Mouse (Mus musculus): Measurements from ENCODE around the gene Olfr1188. TPM values are rescaled to one million over a fixed set of nuclear protein-coding genes. Genes with fewer than 3 reads are reported as not detected.
"Not testable (repeated sequence)": the region's sequence is repeated elsewhere in the genome, so short reads cannot be mapped to it uniquely, and the experiment has no call there.

The Olfr1188 gene
- polyA plus RNA-seq (2015; fragmentation: Nextera tagmentation; extraction: Ambion mirVana) = not detected in 2 replicates

GRCm38 (mm10) chr2:88556635-88557034 lies at the start of gene Olfr1188:
TSS of gene Olfr1188 (plus strand) at chr2:88556935.
- Histone ChIP-seq H3K9ac (ENCODE audit: low read length) (no peak within 1 kb of the TSS), H3K4me1 (replicated peaks; ENCODE audit: control insufficient read depth, insufficient read depth) (no peaks in the 10 kb centered on the region), H3K4me2 (replicated peaks; ENCODE audit: low read depth) (no peak within 1 kb of the TSS), H3K36me3 (ENCODE audit: control insufficient read depth, insufficient read depth, low read length) (no peaks in the 10 kb centered on the region), H3K27ac (replicated peaks) (no peak within 1 kb of the TSS), H3K4me3 (ENCODE audit: low read depth, low read length) (no peak within 1 kb of the TSS), H3K9me3 (ENCODE audit: control insufficient read depth, low read length) (no peaks in the 10 kb centered on the region), H3K27me3 (ENCODE audit: control insufficient read depth, insufficient read depth, low read length) (no peaks in the 10 kb centered on the region)
- DNase-seq (ENCODE audit: low spot score) = no peak
- no peak for ATAC-seq (ENCODE audit: low FRiP score, low TSS enrichment)
- no peak for TF ChIP-seq EP300 (optimal IDR thresholded peaks at IDR 0.05)
- TF ChIP-seq CTCF (IDR thresholded peaks at IDR 0.05; ENCODE audit: low read depth) = no peak
- 80% methylated on average over 2 of the region's 2 CpGs for WGBS

- Histone ChIP-seq H3K4me1 (replicated peaks; ENCODE audit: control insufficient read depth, insufficient read depth) (no peaks in the 10 kb centered on the region), H3K4me2 (replicated peaks; ENCODE audit: low read depth) (no peak within 1 kb of the TSS), H3K4me3 (ENCODE audit: low read depth, low read length) (no peak within 1 kb of the TSS), H3K9me3 (ENCODE audit: control insufficient read depth, low read length) (no peaks in the 10 kb centered on the region), H3K9ac (ENCODE audit: low read length) (no peak within 1 kb of the TSS), H3K27ac (replicated peaks) (no peak within 1 kb of the TSS), H3K36me3 (ENCODE audit: control insufficient read depth, insufficient read depth, low read length) (no peaks in the 10 kb centered on the region), H3K27me3 (ENCODE audit: control insufficient read depth, insufficient read depth, low read length) (no peaks in the 10 kb centered on the region)
- TF ChIP-seq CTCF (IDR thresholded peaks at IDR 0.05; ENCODE audit: low read depth) = no peak
- no peak for TF ChIP-seq EP300 (optimal IDR thresholded peaks at IDR 0.05)
- no peak for ATAC-seq (ENCODE audit: low FRiP score, low TSS enrichment)
- WGBS = 71% methylated on average over 2 of the region's 2 CpGs
- DNase-seq (ENCODE audit: low spot score) = no peak
Measured at GRCm38 (mm10) chr2:88518251-88518650, 38.5 kb upstream of the Olfr1188 start, which contains the start of gene Olfr1186. TSS of gene Olfr1186 (plus strand) at chr2:88518551.

GRCm38 (mm10) chr2:88525720-88526119 lies 31.0 kb upstream of the Olfr1188 start:
- Histone ChIP-seq H3K9me3 (ENCODE audit: control insufficient read depth, low read length) (no peaks in the 10 kb centered on the region), H3K27me3 (ENCODE audit: control insufficient read depth, insufficient read depth, low read length) (no peaks in the 10 kb centered on the region), H3K4me3 (ENCODE audit: low read depth, low read length) (no peak overlapping the region), H3K9ac (ENCODE audit: low read length) (no peak overlapping the region), H3K4me2 (replicated peaks; ENCODE audit: low read depth) (no peak overlapping the region), H3K27ac (replicated peaks) (no peak overlapping the region), H3K4me1 (replicated peaks; ENCODE audit: control insufficient read depth, insufficient read depth) (no peaks in the 10 kb centered on the region), H3K36me3 (ENCODE audit: control insufficient read depth, insufficient read depth, low read length) (no peaks in the 10 kb centered on the region)
- 65% methylated on average over 3 of the region's 3 CpGs for WGBS
- DNase-seq (ENCODE audit: low spot score) (no peak), ATAC-seq (ENCODE audit: low FRiP score, low TSS enrichment) (no peak)
- TF ChIP-seq EP300 (optimal IDR thresholded peaks at IDR 0.05) = no peak
- TF ChIP-seq CTCF (IDR thresholded peaks at IDR 0.05; ENCODE audit: low read depth) = no peak

GRCm38 (mm10) chr2:88572696-88573095 lies 16.0 kb downstream of the Olfr1188 start:
- not testable (repeated sequence) for H3K9me3 ChIP-seq (ENCODE audit: control insufficient read depth, low read length); H3K4me3 ChIP-seq (ENCODE audit: low read depth, low read length); H3K27me3 ChIP-seq (ENCODE audit: control insufficient read depth, insufficient read depth, low read length); H3K36me3 ChIP-seq (ENCODE audit: control insufficient read depth, insufficient read depth, low read length); DNase-seq (ENCODE audit: low spot score); H3K27ac ChIP-seq (replicated peaks); ATAC-seq (ENCODE audit: low FRiP score, low TSS enrichment); H3K4me2 ChIP-seq (replicated peaks; ENCODE audit: low read depth); H3K4me1 ChIP-seq (replicated peaks; ENCODE audit: control insufficient read depth, insufficient read depth); H3K9ac ChIP-seq (ENCODE audit: low read length)
- 86% methylated on average over 12 of the region's 12 CpGs for whole genome bisulfite sequencing

GRCm38 (mm10) chr2:88586154-88586553 lies 29.4 kb downstream of the Olfr1188 start, which contains the start of gene Olfr1189:
TSS of gene Olfr1189 (plus strand) at chr2:88586454.
- no peak within 1 kb of the TSS for H3K9ac ChIP-seq (ENCODE audit: low read length)
- DNase-seq (ENCODE audit: low spot score) = no peak
- no peaks in the 10 kb centered on the region for H3K27me3 ChIP-seq (ENCODE audit: control insufficient read depth, insufficient read depth, low read length)
- TF ChIP-seq EP300 (optimal IDR thresholded peaks at IDR 0.05) (no peak), CTCF (IDR thresholded peaks at IDR 0.05; ENCODE audit: low read depth) (no peak)
- H3K36me3 ChIP-seq (ENCODE audit: control insufficient read depth, insufficient read depth, low read length) = no peaks in the 10 kb centered on the region
- H3K27ac ChIP-seq (replicated peaks) = no peak within 1 kb of the TSS
- H3K9me3 ChIP-seq (ENCODE audit: control insufficient read depth, low read length) = no peaks in the 10 kb centered on the region
- no peak for ATAC-seq (ENCODE audit: low FRiP score, low TSS enrichment)
- H3K4me2 ChIP-seq (replicated peaks; ENCODE audit: low read depth) = no peak within 1 kb of the TSS
- no peak within 1 kb of the TSS for H3K4me3 ChIP-seq (ENCODE audit: low read depth, low read length)
- no peaks in the 10 kb centered on the region for H3K4me1 ChIP-seq (replicated peaks; ENCODE audit: control insufficient read depth, insufficient read depth)

Other genes with a start within 250 kb of the Olfr1188 start
- gene Olfr1174-ps, start 241.8 kb upstream of the Olfr1188 start, polyA plus RNA-seq (2015; fragmentation: Nextera tagmentation; extraction: Ambion mirVana) = not detected in 2 replicates
- gene Olfr1175-ps, start 229.7 kb upstream of the Olfr1188 start, polyA plus RNA-seq (2015; fragmentation: Nextera tagmentation; extraction: Ambion mirVana) = not detected in 2 replicates
- not detected in 2 replicates for gene Olfr1176, start 220.2 kb upstream of the Olfr1188 start, polyA plus RNA-seq (2015; fragmentation: Nextera tagmentation; extraction: Ambion mirVana)
- not detected in 2 replicates for gene Olfr1177-ps, start 210.4 kb upstream of the Olfr1188 start, polyA plus RNA-seq (2015; fragmentation: Nextera tagmentation; extraction: Ambion mirVana)
- 0.04 TPM in 1 of 2 replicates, not detected in the other for gene Olfr1178, start 169.9 kb upstream of the Olfr1188 start, polyA plus RNA-seq (2015; fragmentation: Nextera tagmentation; extraction: Ambion mirVana)
- gene Olfr1179, start 150.5 kb upstream of the Olfr1188 start, polyA plus RNA-seq (2015; fragmentation: Nextera tagmentation; extraction: Ambion mirVana) = not detected in 2 replicates
- gene Olfr1180, start 137.8 kb upstream of the Olfr1188 start, polyA plus RNA-seq (2015; fragmentation: Nextera tagmentation; extraction: Ambion mirVana) = not detected in 2 replicates
- gene Olfr1181, start 130.8 kb upstream of the Olfr1188 start, polyA plus RNA-seq (2015; fragmentation: Nextera tagmentation; extraction: Ambion mirVana) = not detected in 2 replicates
- gene Gm13757, start 107.8 kb upstream of the Olfr1188 start, polyA plus RNA-seq (2015; fragmentation: Nextera tagmentation; extraction: Ambion mirVana) = not detected in 2 replicates
- not detected in 2 replicates for gene Olfr1183, start 102.1 kb upstream of the Olfr1188 start, polyA plus RNA-seq (2015; fragmentation: Nextera tagmentation; extraction: Ambion mirVana)
- gene Olfr1184, start 73.3 kb upstream of the Olfr1188 start, polyA plus RNA-seq (2015; fragmentation: Nextera tagmentation; extraction: Ambion mirVana) = not detected in 2 replicates
- gene Olfr1185-ps1, start 63.6 kb upstream of the Olfr1188 start, polyA plus RNA-seq (2015; fragmentation: Nextera tagmentation; extraction: Ambion mirVana) = 0.02 TPM in 1 of 2 replicates, not detected in the other
- gene Olfr1186, start 38.4 kb upstream of the Olfr1188 start, polyA plus RNA-seq (2015; fragmentation: Nextera tagmentation; extraction: Ambion mirVana) = not detected in 2 replicates
- not detected in 2 replicates for gene Olfr1189, start 29.5 kb downstream of the Olfr1188 start, polyA plus RNA-seq (2015; fragmentation: Nextera tagmentation; extraction: Ambion mirVana)
- not detected in 2 replicates for gene Olfr1191-ps1, start 83.6 kb downstream of the Olfr1188 start, polyA plus RNA-seq (2015; fragmentation: Nextera tagmentation; extraction: Ambion mirVana)
- gene Olfr1192-ps1, start 91.6 kb downstream of the Olfr1188 start, polyA plus RNA-seq (2015; fragmentation: Nextera tagmentation; extraction: Ambion mirVana) = 0.02 TPM in 1 of 2 replicates, not detected in the other
- gene Olfr1193, start 118.7 kb downstream of the Olfr1188 start, polyA plus RNA-seq (2015; fragmentation: Nextera tagmentation; extraction: Ambion mirVana) = not detected in 2 replicates
- gene Olfr1195, start 132.3 kb downstream of the Olfr1188 start, polyA plus RNA-seq (2015; fragmentation: Nextera tagmentation; extraction: Ambion mirVana) = 0.04 TPM in 1 of 2 replicates, not detected in the other
- not detected in 2 replicates for gene Olfr1196, start 147.7 kb downstream of the Olfr1188 start, polyA plus RNA-seq (2015; fragmentation: Nextera tagmentation; extraction: Ambion mirVana)
- gene Olfr1197, start 175.4 kb downstream of the Olfr1188 start, polyA plus RNA-seq (2015; fragmentation: Nextera tagmentation; extraction: Ambion mirVana) = not detected in 2 replicates
- gene Olfr1198, start 194.4 kb downstream of the Olfr1188 start, polyA plus RNA-seq (2015; fragmentation: Nextera tagmentation; extraction: Ambion mirVana) = not detected in 2 replicates
- not detected in 2 replicates for gene Olfr1199, start 203.5 kb downstream of the Olfr1188 start, polyA plus RNA-seq (2015; fragmentation: Nextera tagmentation; extraction: Ambion mirVana)
- not detected in 2 replicates for gene Olfr1200, start 213.6 kb downstream of the Olfr1188 start, polyA plus RNA-seq (2015; fragmentation: Nextera tagmentation; extraction: Ambion mirVana)
- gene Olfr1201, start 236.1 kb downstream of the Olfr1188 start, polyA plus RNA-seq (2015; fragmentation: Nextera tagmentation; extraction: Ambion mirVana) = not detected in 2 replicates